Mouse (Mus musculus) CD4-positive naive resting alpha-beta T cell, adult 57 days (primary cell): ENCODE results near the gene Fam187a. TPM values are rescaled to one million over a fixed set of nuclear protein-coding genes. Genes with fewer than 3 reads are reported as not detected.

Source experiments
- total RNA-seq: library from RNA; stranded (reverse); gene quantifications from one replicate; pipeline ENCODE4 v1.2.4, GENCODE M21; 2023

The Fam187a gene
- total RNA-seq: not detected

DNA sequence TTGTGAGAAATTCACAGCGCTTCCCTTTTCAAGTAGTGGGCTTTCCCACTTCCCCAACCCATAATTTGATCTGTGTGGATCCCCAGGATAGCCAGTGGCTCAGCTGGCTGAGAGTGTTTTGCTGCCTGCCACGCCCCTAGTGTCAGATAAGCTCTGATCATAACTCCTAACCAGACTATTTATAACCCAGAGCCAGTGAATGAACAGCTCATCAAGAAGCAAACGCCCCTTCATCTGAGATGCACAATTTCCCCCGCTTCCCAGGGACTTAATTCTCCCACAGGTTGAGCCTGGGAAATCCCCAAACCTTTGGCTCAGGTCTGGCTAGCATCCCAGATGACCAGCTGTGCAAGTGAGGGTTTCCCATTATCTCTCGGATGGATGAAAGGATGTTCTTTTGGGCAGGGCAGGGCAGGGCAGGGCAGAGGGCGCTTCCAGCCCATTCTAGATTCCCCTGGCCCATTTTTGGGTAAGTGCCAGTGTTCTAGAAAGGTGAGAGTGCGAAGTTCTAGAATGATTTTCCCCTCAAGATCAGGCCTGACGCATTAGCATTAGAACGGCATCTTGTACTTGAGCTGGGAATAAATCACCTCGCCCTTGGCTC lies at the start of gene Fam187a:
TSS of gene Fam187a (plus strand) at position 554 of the 604 bp plus-strand sequence.

DNA sequence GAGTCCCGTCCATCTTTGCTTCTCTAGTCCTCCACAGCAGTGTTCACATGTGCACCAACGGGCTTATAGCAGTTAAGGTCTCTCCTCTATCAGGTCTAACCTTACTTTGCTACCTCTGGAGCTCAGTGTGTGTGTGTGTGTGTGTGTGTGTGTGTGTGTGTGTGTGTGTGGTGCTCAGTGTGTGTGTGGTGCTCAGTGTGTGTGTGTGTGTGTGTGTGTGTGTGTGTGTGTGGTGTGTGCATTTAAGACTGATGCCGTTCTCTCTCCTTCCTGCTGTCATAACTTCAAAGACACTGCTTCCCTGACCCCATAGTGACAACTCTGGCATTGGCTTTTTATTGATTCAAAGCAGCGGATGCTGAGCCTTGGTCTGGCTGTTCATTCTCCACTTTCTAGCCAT lies 49.4 kb upstream of the Fam187a start, which contains the start of gene Higd1b:
TSS of gene Higd1b (plus strand) at position 301 of the 400 bp plus-strand sequence.

DNA sequence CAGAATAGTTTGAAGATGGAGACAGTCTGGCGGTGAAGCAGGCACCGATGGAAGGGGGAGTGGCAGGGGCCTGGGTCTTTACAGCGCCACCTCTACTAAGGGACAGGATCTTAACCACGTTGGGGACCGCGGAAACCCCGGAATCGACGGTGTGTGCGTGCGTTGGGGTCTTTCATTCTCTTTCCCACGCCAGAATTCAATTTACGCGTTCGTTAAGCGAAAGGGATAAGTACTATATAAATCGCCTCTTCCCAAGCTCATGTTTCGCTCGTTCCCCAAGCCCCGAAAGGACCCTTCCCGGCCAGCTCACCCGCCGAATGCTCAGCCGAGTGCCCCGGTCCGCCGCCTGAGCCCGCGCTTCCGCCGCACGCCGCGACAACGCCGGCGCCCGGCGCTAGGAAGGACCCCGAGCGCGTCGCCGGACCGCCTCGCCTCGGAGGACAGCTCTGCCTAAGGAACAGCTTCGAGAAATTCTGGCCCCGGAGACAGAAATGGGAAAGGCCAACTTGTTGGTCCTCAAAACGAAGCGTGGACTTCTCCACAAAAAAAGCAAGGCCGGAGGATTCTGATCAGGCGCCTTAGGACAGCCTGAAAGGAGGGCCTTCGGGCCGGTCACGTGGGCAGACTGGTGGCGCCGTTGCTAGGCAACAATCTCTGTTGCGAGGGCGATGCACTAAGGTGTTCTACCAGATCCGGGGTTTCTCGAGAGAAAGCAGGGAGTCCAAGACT lies 4.2 kb upstream of the Fam187a start, which contains the start of the genes Eftud2 and Ccdc103:
TSS of gene Eftud2 (minus strand) at position 401 of the 729 bp plus-strand sequence.
TSS of gene Ccdc103 (plus strand) at position 620 of the 729 bp plus-strand sequence.

DNA sequence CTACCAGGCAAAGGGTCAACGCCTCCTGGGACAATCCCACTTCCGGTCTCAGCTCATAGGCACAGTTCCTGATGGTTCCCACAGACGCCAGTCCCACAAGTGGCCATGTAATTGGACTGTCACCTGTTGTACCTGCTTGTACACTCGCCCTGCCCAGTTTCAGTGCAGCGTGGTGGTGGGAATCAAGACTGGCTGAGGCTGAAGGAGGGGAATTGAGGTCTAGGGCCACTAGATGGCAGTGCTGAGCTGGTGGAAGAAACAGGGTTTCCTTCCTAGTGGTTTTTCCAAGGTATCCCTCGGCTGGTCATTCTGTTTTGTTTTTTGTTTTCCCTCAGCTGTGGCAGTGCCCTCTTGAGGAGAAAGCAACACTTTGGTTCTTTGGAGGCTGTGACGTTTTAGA lies 15.8 kb downstream of the Fam187a start, which contains the start of gene Gfap:
TSS of gene Gfap (minus strand) at position 150 of the 400 bp plus-strand sequence.

DNA sequence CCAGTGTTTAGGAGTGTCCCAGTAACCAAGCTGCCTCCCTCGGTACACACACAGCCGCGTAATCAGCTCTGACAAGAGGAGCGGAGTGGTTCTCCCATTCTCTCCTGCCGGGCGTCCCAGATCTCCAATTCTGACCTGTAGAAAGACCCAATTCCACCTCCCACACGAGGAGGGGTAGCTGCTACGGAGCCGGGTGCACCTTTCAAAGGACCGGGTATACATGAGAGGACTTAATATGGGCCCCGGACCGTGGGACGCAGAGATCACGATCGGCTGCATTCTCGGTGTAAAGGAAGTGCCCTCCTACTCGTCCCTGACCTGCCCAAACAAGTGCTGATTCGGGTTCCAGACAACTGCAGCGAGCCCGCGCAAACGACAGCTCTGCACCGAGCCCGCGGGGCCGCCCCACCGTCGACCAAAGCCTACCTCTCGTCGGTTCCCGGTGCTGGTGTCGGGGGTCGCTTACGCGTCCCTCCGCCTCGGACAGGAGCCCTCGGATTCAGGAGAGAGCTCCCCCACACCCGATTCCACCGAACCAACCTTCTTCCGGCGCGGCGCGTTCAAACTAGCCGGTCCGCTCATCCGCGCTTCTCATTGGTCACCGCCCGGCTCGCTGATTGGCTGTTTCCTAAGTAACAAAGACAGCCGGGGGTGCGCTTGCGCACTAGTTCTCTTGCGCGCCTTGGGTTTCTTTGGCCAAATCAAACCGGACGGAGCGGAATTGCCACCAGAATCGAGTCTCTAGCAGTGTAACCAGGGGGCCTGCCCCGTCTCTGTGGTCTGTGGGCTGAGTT lies 39.8 kb downstream of the Fam187a start, which contains the start of gene Kif18b:
TSS of gene Kif18b (minus strand) at position 568 of the 794 bp plus-strand sequence.

Other genes starting within 250 kb of the Fam187a start
- not detected for gene Meioc, start 221.5 kb upstream of the Fam187a start, total RNA-seq
- gene Ccdc43, start 187.4 kb upstream of the Fam187a start, total RNA-seq: 30.9 TPM
- gene Adam11, start 123.7 kb upstream of the Fam187a start, total RNA-seq: 3.9 TPM
- not detected for gene Gjc1, start 65.5 kb upstream of the Fam187a start, total RNA-seq
- gene Higd1b, start 49.3 kb upstream of the Fam187a start, total RNA-seq: not detected
- gene Eftud2, start 4.2 kb upstream of the Fam187a start, total RNA-seq: 128 TPM
- not detected for gene Ccdc103, start 4.0 kb upstream of the Fam187a start, total RNA-seq
- gene Gfap, start 15.7 kb downstream of the Fam187a start, total RNA-seq: not detected
- gene Kif18b, start 40.0 kb downstream of the Fam187a start, total RNA-seq: 0.38 TPM
- not detected for gene C1ql1, start 61.5 kb downstream of the Fam187a start, total RNA-seq
- 68.1 TPM for gene Nmt1, start 143.0 kb downstream of the Fam187a start, total RNA-seq
- 17.7 TPM for gene Dcakd, start 143.2 kb downstream of the Fam187a start, total RNA-seq
- not detected for gene Plcd3, start 216.5 kb downstream of the Fam187a start, total RNA-seq
- 33.8 TPM for gene Acbd4, start 216.5 kb downstream of the Fam187a start, total RNA-seq
- 130 TPM for gene Hexim1, start 231.1 kb downstream of the Fam187a start, total RNA-seq
- gene Hexim2, start 247.3 kb downstream of the Fam187a start, total RNA-seq: 2.7 TPM